Mouse (Mus musculus) granulocyte monocyte progenitor cell, adult 5-6 weeks (primary cell): ENCODE results near the gene Inpp5f. TPM values are rescaled to one million over a fixed set of nuclear protein-coding genes. Genes with fewer than 3 reads are reported as not detected.

ENCODE experiments used
- ATAC-seq: replicated peaks from 2 replicates; pipeline ENCODE4 v1.8.0; 2016; ENCODE audit warnings: mild to moderate bottlenecking, moderate TSS enrichment, inconsistent platforms; ENCODE audit not compliant: poor library complexity, severe bottlenecking
- total RNA-seq, 2 experiments: library from RNA; stranded (forward) in 1 of 2; stranded (reverse) in 1 of 2; fragments of 200-712, 200-1000 nt in 1 of 2; fragments of >200 nt in 1 of 2; fragmentation: Nextera tagmentation in 1 of 2; gene quantifications; 2 replicates each; pipeline ENCODE4 v1.2.3; 2014 to 2017

Inpp5f gene
- total RNA-seq, 2 experiments from 2014 or later: 11.4 to 17.9 TPM

DNA sequence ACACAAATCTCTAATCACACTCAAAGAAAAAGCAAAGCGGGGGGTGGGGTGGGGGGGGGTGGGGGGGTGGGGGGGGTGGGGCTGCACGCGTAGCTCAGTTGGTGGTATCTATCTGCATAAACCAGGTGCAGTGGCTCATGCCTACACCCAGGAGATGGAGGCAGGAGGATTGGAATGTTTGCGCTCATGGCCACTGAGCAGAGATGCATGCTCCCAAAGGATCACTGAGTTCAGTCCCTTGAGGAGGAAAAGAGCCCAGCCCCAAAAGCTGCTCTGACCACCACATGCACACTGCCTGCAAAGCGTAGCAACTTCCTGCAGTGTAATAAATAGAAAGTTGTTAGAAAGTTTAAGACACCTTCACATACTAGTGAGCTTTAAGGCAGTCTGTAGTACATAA is 116.6 kb downstream of the Inpp5f start:
- ATAC-seq: no peak

DNA sequence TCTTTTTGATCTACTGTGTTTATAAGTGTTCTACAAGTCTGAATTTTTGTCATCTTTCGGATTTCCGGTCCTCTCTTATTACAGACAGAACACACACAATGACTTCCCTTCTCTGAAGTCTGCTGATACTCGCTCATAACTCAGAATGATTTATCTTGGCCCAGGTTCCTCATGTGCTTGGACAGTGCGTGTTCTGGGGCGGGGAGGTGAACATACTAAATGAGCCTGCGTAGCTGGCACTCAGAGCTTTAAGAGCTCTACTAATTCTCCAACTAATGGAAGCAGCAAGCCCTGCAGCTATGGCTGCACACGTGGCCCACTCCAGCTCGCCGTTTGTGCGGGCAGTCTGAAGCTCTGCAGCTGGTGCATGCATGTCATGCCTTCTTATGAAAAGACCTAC is 117.6 kb downstream of the Inpp5f start:
- peak; percentile 65 for ATAC-seq

DNA sequence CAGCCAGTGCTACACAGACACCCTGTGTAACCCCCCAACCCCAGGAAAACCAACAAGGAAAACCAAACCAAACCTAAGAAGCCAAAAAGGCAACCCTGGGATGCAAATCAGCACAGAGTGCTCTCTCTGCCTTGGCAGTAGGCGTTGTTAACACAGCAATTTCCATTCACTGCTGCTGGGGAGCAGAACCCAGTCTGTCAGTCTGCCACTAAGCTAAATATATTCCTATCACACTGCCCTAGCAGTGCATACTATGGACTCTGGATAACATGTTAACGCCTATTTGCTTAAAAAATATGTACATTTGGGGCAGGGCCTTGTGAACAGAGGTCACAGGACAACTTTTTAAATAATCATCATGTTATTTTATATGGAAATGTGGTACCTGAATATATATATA is 120.5 kb downstream of the Inpp5f start:
- no peak for ATAC-seq

DNA sequence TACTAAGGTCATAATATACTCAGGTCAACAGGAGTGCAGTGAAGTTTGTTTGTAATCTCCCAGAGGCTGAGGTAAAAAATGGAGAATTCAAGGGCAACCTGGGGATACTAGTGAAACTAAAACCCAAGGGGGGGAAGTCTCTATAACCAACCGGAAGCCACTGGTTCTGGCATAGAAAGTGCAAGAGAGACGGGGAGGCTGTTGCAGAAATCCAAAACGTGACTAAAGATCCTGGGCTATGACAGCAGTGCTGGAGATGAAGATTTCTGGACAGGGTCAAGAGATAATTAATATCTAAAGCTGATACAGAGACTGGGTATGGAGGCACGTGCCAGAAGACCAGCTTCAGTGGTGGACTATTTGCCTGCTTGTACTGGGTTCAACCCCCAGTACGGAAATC is 126.9 kb downstream of the Inpp5f start:
- ATAC-seq: peak; percentile 57

DNA sequence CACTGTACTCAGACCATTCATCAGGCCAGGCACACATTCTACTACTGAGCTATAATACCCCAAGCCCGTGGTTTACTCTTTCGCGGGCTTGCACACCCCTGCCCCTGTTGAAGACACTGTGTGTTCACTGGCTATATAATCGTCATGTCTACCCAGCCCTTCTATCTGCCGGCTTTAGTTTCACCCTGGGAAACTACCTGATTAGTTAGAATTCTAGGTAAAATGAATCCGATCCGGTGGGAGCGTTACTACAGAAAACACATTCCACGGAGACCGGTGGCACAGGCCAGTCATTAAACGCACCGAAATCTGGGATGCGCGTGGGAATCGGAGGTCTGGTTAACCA is 128.0 kb downstream of the Inpp5f start:
- ATAC-seq: no peak

DNA sequence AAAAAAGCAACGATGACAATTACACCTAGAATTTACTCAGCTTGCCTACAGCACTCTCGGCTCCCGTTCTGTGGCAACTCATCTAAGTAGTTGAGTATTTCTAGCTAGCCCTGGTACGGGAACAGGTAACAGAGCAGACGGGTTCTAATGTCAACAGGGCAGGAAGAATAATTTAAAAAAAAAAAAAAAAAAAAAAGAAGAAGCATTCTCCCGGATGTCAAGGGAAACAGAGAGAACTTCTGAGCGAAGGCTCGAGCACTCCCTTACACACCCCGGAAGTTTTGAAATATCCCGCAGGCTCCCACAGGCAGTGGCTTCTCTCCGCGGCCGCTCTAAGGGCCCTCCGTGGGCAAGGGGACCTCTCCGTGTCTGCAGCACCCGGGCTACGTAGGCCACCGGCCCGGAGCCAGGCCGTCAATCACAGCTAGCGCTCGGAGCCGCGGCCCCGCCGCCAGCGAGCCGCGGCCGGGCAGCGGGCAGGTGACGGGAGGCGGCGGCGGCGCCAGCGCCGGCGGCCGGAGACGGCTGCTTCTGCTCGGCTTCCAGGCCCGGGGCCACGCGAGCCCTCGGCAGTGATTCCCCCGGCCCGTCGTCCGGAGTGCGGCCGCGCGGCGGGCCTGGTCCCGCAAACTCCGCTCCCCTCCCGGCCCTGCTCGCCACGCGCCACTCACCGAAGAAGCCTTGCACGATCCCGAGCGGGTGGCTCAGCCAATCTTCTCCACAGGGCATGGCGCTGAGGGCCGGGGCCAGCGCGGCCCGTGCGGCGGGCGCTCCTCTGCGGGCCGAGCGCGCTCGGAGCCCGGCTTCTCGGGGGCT is 128.5 kb downstream of the Inpp5f start:
- peak; percentile 75 for ATAC-seq

DNA sequence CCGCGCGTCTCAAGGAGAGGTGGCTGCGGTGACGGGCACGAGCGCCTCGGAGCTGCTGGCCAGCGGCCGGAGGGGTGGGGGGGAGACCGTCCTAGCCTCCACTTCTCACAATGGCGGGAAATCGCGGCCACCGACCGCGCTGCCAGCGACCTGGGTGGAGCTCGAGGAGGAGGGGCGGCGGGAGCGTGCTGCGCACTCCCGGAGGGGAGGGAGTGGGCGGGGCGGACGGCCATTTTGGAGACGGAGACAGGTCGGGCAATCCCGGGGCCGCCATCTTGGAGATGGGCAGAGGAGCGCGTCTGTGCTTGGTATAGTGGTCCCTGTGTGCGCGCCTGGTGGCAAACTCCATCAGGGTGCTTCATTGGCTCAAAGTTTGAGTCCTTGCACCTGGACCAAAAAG is 129.2 kb downstream of the Inpp5f start, which contains the start of gene Mcmbp:
Gene Mcmbp, minus strand, starts transcription at position 162 of the 400 bp plus-strand sequence.
- ATAC-seq: peak; percentile 63

DNA sequence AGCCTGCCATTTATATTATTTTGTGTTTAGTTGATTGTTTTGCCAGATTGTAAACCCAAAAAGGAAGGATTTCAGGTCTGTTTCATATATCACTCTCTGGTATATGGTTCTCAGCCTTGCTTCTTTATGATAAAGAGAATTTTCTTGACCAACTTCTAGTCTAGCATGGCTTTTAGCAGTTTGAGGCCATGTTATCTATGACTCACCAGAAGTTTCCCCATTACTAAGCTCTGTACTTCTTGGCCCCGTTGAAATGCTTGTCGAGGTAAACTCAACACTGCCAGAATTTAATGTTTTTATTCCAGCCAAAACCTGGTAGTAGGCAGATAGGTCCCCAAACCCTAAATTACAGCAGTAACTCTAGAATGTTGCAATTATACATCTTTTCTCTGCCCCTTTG is 132.8 kb downstream of the Inpp5f start:
- no peak for ATAC-seq

DNA sequence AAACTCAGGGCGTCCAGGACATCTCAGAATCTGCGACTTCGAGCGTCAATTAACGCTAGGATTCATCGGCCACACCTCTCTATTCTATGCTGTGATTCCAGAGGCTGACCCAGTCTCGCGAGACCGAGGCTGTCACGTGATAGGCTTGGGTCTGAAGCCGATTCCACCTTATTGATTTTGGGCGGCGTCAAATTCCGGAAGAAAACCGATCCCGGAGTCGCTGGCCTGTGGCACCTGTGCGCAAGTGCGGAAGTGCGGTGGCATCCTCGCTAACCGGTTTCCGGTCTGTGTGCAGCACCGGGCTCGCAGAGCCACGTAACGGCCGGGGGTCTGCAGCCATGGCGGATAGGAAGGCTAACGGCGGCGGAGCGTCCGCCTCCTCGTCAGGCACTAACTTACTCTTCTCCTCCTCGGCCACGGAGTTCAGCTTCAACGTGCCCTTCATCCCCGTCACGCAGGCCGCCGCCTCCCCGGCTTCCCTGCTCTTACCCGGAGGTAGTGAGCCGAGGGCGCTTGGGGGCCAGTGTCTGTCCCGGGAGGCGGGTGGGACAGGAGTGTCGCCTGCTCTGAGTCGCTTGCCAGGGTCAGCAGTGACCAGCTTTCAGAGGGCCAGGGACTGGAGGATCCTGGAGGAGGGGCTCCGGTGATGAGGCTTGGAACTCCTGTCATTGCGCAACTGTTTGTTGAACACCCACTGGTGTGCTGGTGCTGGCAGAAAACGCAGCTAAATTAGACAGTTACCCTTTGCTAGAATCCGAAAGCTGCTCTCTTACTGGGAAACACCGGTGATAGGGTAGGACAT is 133.8 kb downstream of the Inpp5f start, which contains the start of gene Sec23ip:
Gene Sec23ip, plus strand, starts transcription at position 260 of the 802 bp plus-strand sequence.
- peak; percentile 76 for ATAC-seq

Other genes starting within 250 kb of the Inpp5f start
- gene Rgs10, start 192.6 kb upstream of the Inpp5f start, total RNA-seq (2014; fragmentation: Nextera tagmentation): 89.9 and 96.4 TPM in 2 replicates
- gene Rgs10, start 192.6 kb upstream of the Inpp5f start, total RNA-seq (2017): 36.1 and 66.2 TPM in 2 replicates
- 157 TPM in 2 replicates for gene Tial1, start 149.6 kb upstream of the Inpp5f start, total RNA-seq (2014; fragmentation: Nextera tagmentation)
- gene Tial1, start 149.6 kb upstream of the Inpp5f start, total RNA-seq (2017): 66.7 and 68.0 TPM in 2 replicates
- gene Bag3, start 87.7 kb upstream of the Inpp5f start, total RNA-seq (2014; fragmentation: Nextera tagmentation): 8.0 and 9.8 TPM in 2 replicates
- gene Bag3, start 87.7 kb upstream of the Inpp5f start, total RNA-seq (2017): 5.6 and 7.0 TPM in 2 replicates
- 87.6 and 96.3 TPM in 2 replicates for gene Mcmbp, start 129.2 kb downstream of the Inpp5f start, total RNA-seq (2014; fragmentation: Nextera tagmentation)
- gene Mcmbp, start 129.2 kb downstream of the Inpp5f start, total RNA-seq (2017): 64.0 and 73.3 TPM in 2 replicates
- 29.6 and 32.0 TPM in 2 replicates for gene Sec23ip, start 133.6 kb downstream of the Inpp5f start, total RNA-seq (2014; fragmentation: Nextera tagmentation)
- 42.6 and 46.0 TPM in 2 replicates for gene Sec23ip, start 133.6 kb downstream of the Inpp5f start, total RNA-seq (2017)